Mouse (Mus musculus) gastrocnemius, postnatal 36 days (tissue): Measurements from ENCODE around the gene Tfip11. TPM values are rescaled to one million over a fixed set of nuclear protein-coding genes. Genes with fewer than 3 reads are reported as not detected.

Experiments used
- DNase-seq, 2 experiments: peaks; one replicate each; pipeline ENCODE4 v3.0.0; 2022
- intact Hi-C: fragments of 180-260 bp; cut with DNase I; formaldehyde crosslinking; loops from one replicate; pipeline ENCODE4 v1.15.1; 2025
- total RNA-seq, 2 experiments: library from RNA; stranded (reverse); gene quantifications; 2 replicates each; pipeline ENCODE4 v1.2.3; 2021

Tfip11 gene
- total RNA-seq, 2 experiments from 2014 or later, result 12.0 to 12.4 TPM

DNA sequence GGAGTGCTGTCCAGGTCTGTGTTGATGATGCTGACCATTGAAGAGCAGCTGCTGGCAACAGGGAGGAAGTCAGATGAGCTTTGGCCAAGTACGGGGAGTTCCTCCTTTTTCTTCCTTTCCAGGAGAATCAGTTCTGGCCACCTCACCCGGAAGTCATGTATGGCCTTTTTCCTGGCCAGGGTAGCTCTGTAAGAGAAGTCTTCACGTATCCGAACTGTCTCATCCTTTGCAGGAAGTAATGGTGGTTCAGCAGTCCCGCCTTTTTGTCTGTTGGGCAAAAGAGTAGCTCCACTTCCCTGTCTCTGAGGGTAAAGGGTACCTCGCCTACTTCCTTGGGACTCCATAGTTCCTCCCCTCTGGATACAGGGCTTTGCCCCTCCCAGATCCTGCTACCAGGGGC, 29.3 kb downstream of the Tfip11 start:
- DNase-seq, result no peak
- intact Hi-C loops, result loop anchor here (10.0 kb wide), 1 partner anchor 719 kb away; the partner anchor contains the start of gene Crybb2

DNA sequence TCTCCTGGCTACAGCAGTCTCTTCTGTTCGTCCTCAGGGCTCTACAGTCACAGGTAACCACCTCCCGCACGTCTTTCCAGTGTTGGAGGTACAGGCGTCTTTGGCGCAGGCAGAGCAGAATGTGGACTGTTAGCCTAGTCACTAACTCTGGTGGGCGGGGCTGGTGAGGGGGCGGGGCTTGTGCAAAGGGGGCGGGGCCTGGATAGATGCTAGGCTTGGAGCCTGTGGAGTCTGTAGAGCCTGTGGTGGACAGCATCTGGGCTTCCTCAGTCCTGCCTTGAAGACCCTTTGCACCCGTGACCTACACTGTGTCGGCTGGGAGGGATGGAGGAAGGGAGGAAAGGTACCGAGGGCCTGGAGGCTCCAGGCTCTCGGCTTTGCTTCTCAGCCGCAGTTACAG, 29.8 kb downstream of the Tfip11 start, which contains the start of gene Gm6583:
Gene Gm6583 (minus strand): TSS at position 124 of the 400 bp plus-strand sequence.
- intact Hi-C loops, result loop anchor here (10.0 kb wide), 1 partner anchor 719 kb away; the partner anchor contains the start of gene Crybb2
- DNase-seq, result no peak

DNA sequence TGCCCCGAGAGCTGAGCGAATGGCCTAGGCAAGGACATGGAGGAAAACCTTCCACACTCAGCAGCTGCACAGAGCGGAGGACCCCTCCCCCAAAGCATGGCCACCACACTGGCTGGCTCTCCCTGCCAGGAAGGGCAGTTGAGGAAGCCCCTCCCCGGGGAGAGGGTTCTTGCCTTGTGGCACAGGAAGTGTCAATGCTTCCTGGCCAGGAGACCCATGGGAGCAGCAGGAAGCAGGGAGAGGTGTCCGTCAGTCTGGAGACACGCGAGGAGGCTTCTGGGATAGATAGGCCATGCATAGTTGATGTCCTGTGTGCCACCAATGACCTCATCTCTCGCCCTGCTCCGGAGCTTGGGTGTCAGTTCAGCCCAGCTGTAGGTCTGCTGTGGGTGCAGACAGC, 30.2 kb downstream of the Tfip11 start:
- intact Hi-C loops, result loop anchor here (10.0 kb wide), 1 partner anchor 718 kb away; the partner anchor contains the start of gene Crybb2
- no peak for DNase-seq

DNA sequence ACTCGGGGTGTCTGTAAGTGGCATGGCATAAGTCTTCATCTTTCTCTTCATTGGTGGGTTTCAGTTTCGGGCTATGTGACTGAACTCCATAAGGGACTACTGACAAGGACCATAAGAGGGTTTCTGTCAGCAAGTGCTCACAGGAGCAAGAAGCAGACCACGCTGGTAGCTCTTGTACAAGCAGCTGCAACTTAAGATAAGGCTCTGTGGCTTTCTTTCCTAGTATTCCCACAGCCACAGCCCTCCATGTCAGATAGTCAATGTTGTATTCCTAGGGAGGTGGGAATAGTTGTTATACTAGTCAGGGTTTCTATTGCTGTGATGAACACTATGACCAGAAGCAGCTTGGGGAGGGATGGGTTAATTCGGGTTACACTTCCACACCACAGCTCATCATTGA, 33.4 kb downstream of the Tfip11 start:
- DNase-seq, result no peak
- intact Hi-C loops, result loop anchor here (10.0 kb wide), 1 partner anchor 715 kb away; the partner anchor contains the start of gene Crybb2

DNA sequence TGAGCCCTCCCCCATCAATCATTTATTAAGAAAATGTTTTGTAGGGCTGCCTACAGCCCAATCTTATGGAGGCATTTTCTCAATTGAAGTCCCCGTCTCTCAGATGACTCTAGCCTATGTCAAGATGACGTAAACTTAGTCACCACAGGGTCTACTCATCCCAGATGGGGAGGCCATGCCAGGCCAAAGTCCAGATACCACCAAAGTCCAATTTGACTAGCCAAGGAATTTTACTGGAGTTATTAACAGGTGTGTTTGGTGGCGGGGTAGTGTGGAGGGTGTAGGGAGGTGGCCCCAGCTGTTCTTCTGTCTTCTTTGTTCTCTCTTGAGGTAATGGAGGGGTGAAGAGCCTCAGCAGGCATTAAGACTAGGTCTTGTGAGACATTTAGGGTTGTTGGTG, 33.9 kb downstream of the Tfip11 start:
- intact Hi-C loops, result no loop called here
- no peak for DNase-seq

DNA sequence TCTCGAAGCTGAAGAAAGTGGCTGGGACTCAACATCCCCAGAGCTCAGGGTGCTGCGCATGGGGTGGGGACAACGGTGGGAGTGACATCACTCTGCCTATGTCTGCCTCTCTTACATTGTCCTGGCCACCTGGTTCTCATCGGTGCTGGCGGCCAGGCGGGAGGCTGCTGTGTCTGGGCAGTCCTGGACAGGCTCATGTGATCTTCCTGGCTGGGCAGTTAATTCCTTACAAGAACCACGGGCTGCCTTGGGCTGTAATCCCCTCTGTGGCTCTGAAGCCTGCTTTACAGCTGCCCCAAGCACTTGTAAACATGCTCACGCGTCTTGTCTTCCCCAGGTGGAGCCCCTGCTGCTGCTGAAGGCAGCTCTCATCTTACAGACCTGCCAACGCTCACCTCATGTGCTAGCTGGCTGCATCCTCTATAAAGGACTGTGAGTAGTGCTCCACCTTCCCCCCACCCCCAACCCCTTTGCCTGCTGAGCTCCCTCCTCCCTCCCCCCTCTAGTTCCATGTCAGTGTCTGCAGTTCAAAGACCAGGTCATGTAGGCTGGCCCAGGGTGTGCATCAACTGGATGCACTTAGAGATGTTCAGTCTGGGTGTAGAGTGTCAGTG, 38.1 kb downstream of the Tfip11 start:
- intact Hi-C loops, result no loop called here
- no peak for DNase-seq

DNA sequence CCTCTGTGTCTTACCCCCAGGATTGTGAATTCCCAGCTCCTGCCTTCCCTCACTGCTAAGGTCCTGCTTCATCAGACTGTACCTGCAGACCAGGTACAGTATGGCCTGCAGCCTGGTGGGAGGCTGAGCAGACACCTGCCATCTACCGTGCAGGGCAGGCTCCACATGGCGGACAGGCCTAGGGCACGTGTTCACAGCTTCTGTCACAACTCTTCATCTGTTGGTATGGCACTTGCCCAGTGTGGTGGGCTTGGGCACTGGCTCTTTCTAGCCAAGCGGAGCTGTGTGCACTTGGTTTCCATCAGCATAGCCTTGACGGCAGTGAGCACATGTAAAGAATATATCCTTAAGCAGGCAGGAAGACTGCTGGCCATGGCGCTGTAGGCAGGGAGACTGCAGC, 40.7 kb downstream of the Tfip11 start:
- no peak for DNase-seq
- intact Hi-C loops, result no loop called here

DNA sequence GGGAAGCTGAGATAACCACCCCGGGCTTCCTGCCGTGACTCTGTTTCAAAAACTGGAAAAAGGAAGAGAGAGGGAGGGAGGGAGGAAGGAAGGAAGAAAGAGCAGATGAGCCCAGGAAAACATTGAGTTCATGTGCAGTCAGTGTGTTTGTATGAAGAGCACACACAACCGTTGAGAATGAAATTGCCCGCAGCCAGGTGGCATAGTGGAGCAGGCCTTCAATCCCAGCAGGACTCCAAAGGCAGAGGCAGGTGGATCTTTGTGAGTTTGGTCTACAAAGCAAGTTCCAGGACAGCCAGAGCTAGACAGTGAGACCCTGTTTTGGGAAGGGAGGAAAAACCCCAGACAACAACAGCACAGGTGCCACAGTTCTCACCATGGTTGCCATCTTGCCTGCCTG, 41.2 kb downstream of the Tfip11 start:
- no peak for DNase-seq
- intact Hi-C loops, result no loop called here

DNA sequence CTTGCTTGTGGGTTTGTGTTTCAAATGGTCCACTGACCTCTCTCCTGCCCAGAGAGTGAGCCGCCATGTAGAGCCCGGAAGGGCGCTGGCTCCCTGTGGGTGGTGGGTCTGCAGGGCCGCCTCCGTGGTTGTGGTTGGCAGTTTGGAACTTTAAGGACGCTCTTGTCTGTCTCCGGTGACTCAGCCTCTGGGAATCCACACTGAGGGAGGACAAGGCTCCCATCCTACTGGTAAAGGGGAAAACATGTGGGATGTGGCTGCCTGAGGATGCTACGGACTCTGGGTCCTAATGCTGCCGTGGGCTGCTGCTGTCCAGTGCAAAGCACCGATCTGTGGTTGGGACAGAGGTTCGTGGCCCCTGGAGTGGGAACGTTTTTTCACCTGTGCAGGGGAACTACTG, 41.8 kb downstream of the Tfip11 start:
- no peak for DNase-seq
- intact Hi-C loops, result no loop called here

DNA sequence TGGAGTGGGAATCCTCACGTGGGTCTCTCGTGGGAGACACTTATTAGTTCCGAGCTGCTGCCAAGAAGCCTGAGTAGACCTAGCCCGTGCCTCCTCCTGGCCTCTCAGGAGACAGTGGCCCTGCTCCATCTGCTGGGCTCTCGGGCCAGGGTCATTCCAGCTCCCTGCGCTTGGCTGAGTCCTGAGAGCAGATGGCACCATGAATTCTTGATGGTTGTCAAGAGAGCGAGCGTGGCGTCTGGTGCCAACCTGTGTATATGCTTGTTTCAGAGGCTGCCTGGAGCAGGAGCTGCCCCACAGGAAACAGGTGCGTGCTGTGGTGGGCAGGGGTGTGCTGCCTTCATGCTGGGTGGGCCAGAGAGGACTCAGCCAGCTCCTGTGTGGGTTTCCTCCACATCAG, 42.5 kb downstream of the Tfip11 start:
- intact Hi-C loops, result no loop called here
- DNase-seq, result no peak

DNA sequence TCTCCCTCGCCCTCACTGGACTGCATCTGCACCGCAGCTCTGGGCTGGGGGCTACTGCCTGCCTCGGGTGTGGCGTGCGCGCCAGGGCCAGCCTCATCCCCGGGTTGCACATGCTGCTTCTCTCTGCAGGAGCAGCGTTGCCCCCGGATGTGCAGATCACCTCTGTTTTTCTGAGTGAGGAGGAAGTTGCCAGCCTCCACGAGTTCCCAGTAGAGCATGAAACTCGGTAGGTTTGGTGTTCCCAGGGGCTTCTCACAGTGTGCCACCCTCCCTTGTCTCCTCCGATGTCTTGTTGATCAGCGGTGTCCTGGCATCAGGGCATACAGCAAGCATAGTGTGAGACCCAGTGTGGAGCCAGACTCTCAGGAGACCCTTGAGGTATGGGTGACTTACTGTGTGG, 43.2 kb downstream of the Tfip11 start:
- DNase-seq, result no peak
- intact Hi-C loops, result no loop called here

DNA sequence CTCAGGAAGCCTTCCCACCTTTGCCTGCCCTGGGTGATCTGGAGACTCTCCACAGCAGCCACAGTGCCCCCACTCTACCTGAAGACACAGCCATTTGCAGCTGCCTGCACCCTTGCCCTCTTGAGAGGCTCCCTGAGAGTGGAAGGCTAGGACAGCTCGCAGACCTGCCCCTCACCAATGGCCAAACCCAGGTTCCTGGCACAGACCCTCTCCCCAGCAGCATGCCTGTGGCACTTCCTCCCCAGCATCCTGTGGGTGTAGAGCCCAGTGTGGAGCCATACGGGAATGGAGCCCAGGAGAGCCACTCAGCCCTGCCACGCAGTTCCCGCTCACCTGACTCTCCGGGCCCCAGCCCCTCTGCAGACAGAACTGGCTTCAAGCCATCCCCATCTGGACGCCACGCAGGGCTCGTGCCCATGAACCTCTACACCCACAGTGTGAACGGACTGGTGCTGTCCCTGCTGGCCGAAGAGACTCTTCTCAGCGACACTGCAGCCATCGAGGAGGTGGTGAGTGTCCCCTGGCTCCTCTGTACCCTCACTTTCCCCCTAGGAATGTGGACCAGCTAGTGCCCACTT, 44.2 kb downstream of the Tfip11 start:
- DNase-seq, result no peak
- intact Hi-C loops, result no loop called here

DNA sequence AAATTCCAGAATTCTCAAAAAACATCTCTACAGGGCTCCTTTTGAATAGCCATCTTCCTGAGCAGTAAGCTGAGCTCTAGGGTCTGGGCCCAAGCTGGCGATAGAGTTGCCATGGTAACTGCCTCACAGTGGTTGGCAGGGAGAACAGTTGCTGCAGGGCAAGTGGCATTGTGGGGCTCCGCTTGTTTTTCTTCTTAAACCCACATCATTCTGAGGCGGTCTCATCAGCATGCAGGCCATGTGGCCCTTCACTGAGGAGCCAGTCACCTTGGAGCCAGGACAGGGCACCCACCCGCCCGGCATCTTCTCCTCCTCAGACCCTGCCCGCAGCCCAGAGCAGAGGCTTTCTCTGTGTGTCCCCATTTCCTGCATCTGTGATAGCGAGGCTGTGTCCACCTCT, 45.8 kb downstream of the Tfip11 start:
- DNase-seq, result no peak
- intact Hi-C loops, result no loop called here

DNA sequence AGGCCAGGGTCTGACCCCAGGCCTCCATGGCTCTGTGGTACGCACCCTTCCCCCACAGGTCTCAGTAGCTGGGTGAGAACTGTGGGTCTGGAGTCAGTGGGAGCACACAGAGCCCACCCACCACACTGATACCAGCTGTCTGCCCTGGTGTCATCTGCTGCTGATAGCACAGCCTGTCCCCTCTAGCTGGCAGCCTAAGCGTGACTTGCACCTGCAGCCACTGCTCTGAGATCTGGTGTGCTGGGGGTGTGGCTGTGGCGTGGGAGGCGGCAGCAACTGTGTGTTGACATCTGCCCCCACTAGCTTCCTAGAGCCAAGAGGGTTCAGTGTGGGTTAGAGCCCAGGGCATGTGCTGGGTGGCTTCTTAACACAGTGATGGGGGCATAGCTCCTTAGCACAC, 50.0 kb downstream of the Tfip11 start:
- intact Hi-C loops, result no loop called here
- no peak for DNase-seq

DNA sequence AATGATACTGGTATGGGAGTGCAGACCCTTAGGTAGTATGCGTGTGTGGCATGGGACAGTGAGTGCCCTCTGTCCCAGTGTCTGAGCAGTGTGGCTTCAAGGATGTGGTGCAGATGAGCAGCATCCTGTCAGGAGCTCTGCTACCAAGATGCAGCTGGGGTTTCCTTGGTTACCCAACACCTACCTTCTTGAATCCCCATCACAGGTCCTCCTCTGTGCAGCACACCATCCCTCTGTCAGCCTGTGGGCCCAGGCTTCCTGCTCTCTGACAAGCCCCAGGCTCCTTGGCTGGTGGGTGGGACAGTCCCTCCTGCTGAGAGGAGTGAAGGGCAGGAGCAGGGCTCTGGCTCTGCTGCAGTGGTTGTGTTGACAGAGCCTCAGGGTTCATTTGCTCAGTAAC, 51.2 kb downstream of the Tfip11 start:
- intact Hi-C loops, result no loop called here
- DNase-seq, result no peak

DNA sequence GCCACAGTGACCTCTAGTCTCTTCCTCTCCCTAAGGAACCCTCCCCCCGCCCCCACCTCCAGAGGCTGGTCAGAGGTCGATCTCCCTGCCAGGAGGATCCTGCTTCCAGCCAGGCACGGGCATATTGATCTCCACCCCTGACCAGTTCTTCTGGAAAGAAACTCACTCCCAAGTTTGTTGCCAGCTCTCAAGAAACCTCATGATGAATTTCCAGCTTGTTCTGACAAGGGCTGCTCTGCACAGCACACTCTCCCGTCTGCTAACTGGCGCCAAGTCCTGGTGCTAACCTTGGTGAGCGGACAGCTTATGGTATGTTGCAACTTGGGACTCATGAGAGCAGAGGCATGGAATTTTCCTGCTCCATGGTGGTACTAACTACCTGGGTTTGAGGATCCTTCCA, 52.6 kb downstream of the Tfip11 start:
- DNase-seq, result no peak
- intact Hi-C loops, result no loop called here

DNA sequence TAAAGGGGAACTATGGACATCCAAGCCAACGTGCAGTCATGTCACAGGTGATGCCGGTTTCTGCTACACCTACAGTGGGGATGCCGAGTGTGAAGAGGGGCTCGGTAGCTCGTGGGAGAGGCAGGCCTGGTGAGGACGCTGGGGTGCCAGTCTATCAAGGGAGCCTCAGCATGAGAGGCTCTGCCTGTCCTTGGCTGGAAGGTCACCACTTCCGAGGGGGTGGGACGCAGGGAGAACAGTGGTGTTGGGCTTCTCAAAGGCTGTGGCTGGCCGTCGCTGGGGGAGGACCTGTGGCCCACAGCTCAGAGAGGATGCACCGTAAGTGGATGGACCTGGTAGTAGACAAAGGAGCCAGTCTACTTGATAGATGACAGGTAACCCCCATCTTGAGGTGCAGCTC, 55.0 kb downstream of the Tfip11 start:
- intact Hi-C loops, result no loop called here
- no peak for DNase-seq

DNA sequence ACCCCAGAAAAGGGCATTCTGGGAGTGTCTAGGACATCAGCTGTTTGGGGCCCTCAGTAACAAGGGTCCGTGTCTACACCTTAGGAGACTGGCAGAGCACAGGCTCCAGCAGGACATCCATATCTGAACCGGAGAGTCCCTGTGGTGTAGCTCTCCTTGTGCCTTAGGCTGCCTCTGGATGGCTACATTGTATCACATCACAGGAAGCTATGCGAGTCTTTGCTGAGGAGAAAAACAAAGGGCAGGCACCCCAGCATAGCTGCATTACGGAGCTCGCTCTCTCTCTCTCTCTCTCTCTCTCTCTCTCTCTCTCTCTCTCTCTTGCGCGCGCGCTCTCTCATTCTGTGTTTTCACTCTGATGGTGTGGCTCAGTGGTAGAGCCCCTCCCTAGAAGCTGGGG, 55.9 kb downstream of the Tfip11 start:
- intact Hi-C loops, result no loop called here
- DNase-seq, result no peak

DNA sequence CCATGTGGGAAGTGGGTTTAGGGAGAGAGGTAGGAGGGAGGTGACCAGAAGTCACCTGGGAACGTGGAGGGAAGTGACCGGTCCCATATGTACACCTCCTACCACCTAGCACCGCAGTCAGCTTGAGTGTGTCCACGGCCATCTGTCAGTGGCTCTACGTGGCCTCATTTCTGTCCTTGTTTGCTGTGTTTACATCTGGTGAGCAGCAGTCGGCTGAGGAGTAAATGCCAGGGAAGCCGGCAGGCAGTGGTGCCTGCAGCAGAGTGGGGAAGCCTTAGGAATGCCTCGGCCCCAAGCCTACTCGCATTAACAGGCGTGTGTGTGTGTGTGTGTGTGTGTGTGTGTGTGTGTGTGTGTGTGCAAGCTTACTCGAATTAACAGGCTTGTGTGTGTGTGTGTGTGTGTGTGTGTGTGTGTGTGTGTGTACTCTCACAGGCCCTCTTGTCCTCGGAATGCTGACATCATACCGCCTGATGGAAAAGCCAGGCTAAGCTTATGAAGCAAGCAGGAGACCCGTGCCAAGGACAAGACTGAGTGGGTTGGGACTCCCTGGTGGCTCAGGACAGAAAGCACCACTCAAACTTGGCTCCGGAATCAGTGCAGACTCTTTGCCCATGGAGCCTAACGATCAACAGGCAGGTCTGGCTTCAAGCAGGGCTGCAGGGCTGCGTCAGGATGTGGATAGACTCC, 56.6 kb downstream of the Tfip11 start:
- intact Hi-C loops, result no loop called here
- peak; percentile 27 to 57 for DNase-seq

DNA sequence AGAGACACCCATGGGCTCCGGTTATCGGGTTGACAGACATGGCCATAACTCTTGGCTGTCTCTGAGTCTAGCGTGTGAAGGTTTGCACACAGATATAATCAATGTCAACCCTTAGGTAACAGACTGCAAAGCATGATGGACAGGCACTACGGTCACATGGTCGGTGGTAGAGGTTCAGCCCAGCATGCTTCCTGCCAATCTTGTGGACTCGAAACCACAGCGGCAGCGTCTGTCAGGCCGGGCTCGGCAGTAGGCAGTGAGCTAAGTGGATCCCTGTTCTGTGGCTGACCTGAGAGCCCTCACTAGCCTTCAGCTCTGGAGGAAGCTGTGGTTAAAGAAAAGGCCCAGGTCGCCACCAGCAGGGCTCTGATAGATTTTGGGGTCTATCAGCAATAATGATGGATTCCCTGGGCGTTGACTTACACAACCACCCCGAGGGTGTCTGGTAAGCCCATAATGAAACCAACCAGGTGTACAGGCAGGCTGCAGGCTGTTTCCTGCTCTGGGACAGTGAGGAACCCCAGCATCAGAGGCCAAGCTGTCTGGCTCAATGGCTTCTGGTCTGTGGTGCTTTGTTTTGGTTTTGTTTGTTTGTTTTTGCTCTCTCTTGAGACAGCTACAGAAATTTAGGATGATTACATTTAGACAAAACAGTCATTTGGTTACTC, 58.8 kb downstream of the Tfip11 start:
- no peak for DNase-seq
- intact Hi-C loops, result no loop called here

DNA sequence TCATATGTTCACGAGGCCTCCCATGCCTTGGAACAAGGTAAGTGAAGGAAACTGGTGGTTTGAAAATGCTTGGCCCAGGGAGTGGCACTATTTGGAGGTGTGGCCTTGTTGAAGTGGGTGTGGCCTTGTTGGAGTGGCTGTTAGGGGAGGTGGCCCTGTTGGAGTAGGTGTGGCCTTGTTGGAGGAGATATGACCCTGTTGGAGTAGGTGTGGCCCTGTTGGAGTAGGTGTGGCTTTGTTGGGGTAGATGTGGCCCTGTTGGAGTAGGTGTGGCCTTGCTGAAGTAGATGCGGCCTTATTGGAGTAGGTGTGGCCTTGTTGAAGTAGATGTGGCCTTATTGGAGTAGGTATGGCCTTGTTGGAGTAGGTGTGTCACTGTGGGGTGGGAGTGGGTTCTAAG, 59.8 kb downstream of the Tfip11 start:
- intact Hi-C loops, result no loop called here
- DNase-seq, result no peak
